Comparison of ENCODE assay signal across 9 mouse cellular contexts in the genomic region with DNA sequence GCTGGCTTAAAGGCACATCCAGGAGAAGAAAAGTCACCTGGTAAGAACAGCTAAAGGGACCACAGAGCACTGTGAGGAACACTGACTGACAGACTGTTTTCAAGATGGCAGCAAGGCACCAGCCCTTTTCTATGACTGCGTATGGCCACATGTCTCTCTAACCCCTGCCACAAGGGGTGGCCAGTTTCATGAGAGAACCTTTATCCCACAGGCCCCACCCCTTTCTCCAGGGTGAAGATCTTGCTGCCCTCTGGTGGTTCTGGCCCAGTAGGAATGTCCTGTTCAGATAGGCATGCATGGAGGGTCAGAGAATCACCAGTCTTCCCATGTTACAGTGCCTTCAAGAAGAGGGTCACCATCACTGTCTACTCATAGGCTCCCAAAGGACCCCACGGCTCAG. TPM values are rescaled to one million over a fixed set of nuclear protein-coding genes. Genes with fewer than 3 reads are reported as not detected.
DNase-seq lines count a peak whose midpoint lies in the region; ATAC-seq and TF ChIP-seq lines count a peak whose summit lies in the region.
"Had no signal": no experiment of that assay in that cellular context is flagged by ENCODE, and none has a peak within 500 bp of the region (broad histone marks: within the 10 kb centered on the region; RNA-seq: fewer than 3 reads in every experiment).

No protein-coding gene starts in this region.

- H3K9me3 ChIP-seq in forebrain, postnatal 0 days (ENCODE audit: low read length) = no peaks in the 10 kb centered on the region
- H3K9me3 ChIP-seq in forebrain, embryonic 11.5 days (ENCODE audit: control insufficient read depth, low read length) = peaks cover 1% of the 10 kb centered on the region; the same call in 1 of the 2 replicates
- no peaks in the 10 kb centered on the region for H3K9me3 ChIP-seq in liver, embryonic 14.5 days (ENCODE audit: control insufficient read depth, low read length)

- TF ChIP-seq EP300 in liver, embryonic 14.5 days (IDR thresholded peaks at IDR 0.05; ENCODE audit: low read depth) = no peak

- ATAC-seq in forebrain, postnatal 0 days = no peak
- no peak for ATAC-seq in forebrain, embryonic 11.5 days (replicated peaks; ENCODE audit: low FRiP score)
- ATAC-seq in liver, embryonic 14.5 days (ENCODE audit: insufficient read depth) = no peak
- no peak; the same call in 1 of the 2 replicates for ATAC-seq in monocyte, adult 5-6 weeks (replicated peaks; ENCODE audit: insufficient number of reproducible peaks, low FRiP score, low TSS enrichment, poor library complexity, severe bottlenecking)

- H3K4me2 ChIP-seq in forebrain, postnatal 0 days (ENCODE audit: low read depth) = no peak overlapping the region
- H3K4me2 ChIP-seq in forebrain, embryonic 11.5 days (ENCODE audit: low read depth, low read length, severe bottlenecking) = no peak overlapping the region
- no peak overlapping the region for H3K4me2 ChIP-seq in liver, embryonic 14.5 days (ENCODE audit: low read depth)
- H3K4me2 ChIP-seq: limb, embryonic 12.5 days had no signal

- 0 out of 2 replicates have a peak, but pooled peaks have one; percentile 16 for TF ChIP-seq CTCF in forebrain, postnatal 0 days (IDR thresholded peaks at IDR 0.05; ENCODE audit: low read depth)
- peak; percentile 62 for TF ChIP-seq CTCF in liver, embryonic 14.5 days (IDR thresholded peaks at IDR 0.05; ENCODE audit: low read depth)

- 67% methylated on average over 2 of the region's 2 CpGs for WGBS in forebrain, postnatal 0 days
- WGBS in forebrain, embryonic 11.5 days = 88% methylated on average over 2 of the region's 2 CpGs
- 50% methylated on average over 2 of the region's 2 CpGs for WGBS in liver, embryonic 14.5 days (ENCODE audit: insufficient replicate concordance)

- DNase-seq in forebrain, postnatal 0 days = no peak
- DNase-seq in forebrain, embryonic 11.5 days (ENCODE audit: low spot score) = no peak
- DNase-seq in CD4-positive helper T cell, adult 2 months (ENCODE audit: low read depth, low spot score) = peak; percentile 14
- peak; percentile 35 to 63 for DNase-seq in adrenal gland, postnatal 36 days
- DNase-seq in liver, embryonic 14.5 days (ENCODE audit: low read depth in 3 of 3, low spot score in 3 of 3) = peak in 1 of 3 experiments; percentile 15
- DNase-seq in embryo, embryonic 10 days (ENCODE audit: low spot score) = no peak
- DNase-seq in left cerebral cortex, adult 8-10 months (ENCODE audit: low spot score in 2 of 2) = no peak

- H3K27me3 ChIP-seq in forebrain, postnatal 0 days (ENCODE audit: insufficient read depth, low read length) = no peaks in the 10 kb centered on the region
- no peaks in the 10 kb centered on the region for H3K27me3 ChIP-seq in forebrain, embryonic 11.5 days (ENCODE audit: control insufficient read depth, insufficient read depth, low read length)
- H3K27me3 ChIP-seq in liver, embryonic 14.5 days (ENCODE audit: control insufficient read depth, insufficient read depth, low read length) = no peaks in the 10 kb centered on the region
- H3K27me3 ChIP-seq: limb, embryonic 12.5 days had no signal

- no peaks in the 10 kb centered on the region for H3K4me1 ChIP-seq in forebrain, postnatal 0 days (ENCODE audit: insufficient read depth)
- H3K4me1 ChIP-seq in forebrain, embryonic 11.5 days (replicated peaks; ENCODE audit: control insufficient read depth, insufficient read depth, low read length) = no peaks in the 10 kb centered on the region
- no peaks in the 10 kb centered on the region for H3K4me1 ChIP-seq in liver, embryonic 14.5 days (replicated peaks; ENCODE audit: control insufficient read depth in 2 of 2, insufficient read depth in 2 of 2, low read length in 1 of 2)
- H3K4me1 ChIP-seq: limb, embryonic 12.5 days had no signal

- no peak overlapping the region for H3K4me3 ChIP-seq in forebrain, postnatal 0 days (ENCODE audit: low read depth, low read length)
- H3K4me3 ChIP-seq in forebrain, embryonic 11.5 days (ENCODE audit: low read depth, low read length) = no peak overlapping the region
- H3K4me3 ChIP-seq in liver, embryonic 14.5 days (ENCODE audit: insufficient read depth in 1 of 2, low read depth in 2 of 2, low read length in 2 of 2) = no peak overlapping the region
- H3K4me3 ChIP-seq: limb, embryonic 12.5 days had no signal

- no peaks in the 10 kb centered on the region for H3K36me3 ChIP-seq in forebrain, postnatal 0 days (ENCODE audit: insufficient read depth)
- no peaks in the 10 kb centered on the region for H3K36me3 ChIP-seq in forebrain, embryonic 11.5 days (ENCODE audit: control insufficient read depth, insufficient read depth, low read length)
- H3K36me3 ChIP-seq in liver, embryonic 14.5 days (replicated peaks; ENCODE audit: control insufficient read depth, insufficient read depth, low read depth) = no peaks in the 10 kb centered on the region
- H3K36me3 ChIP-seq: limb, embryonic 12.5 days had no signal

- H3K9ac ChIP-seq in forebrain, postnatal 0 days = no peak overlapping the region
- no peak overlapping the region for H3K9ac ChIP-seq in forebrain, embryonic 11.5 days (ENCODE audit: low read length)
- H3K9ac ChIP-seq in liver, embryonic 14.5 days (replicated peaks) = no peak overlapping the region
- H3K9ac ChIP-seq: limb, embryonic 12.5 days had no signal

- H3K27ac ChIP-seq in forebrain, postnatal 0 days (ENCODE audit: low read depth, low read length) = no peak overlapping the region
- no peak overlapping the region for H3K27ac ChIP-seq in forebrain, embryonic 11.5 days (ENCODE audit: low read depth, low read length)
- no peak overlapping the region for H3K27ac ChIP-seq in liver, embryonic 14.5 days
- H3K27ac ChIP-seq: limb, embryonic 12.5 days had no signal

RNA-seq across cellular contexts. Expression of gene Trpv1, which starts 10.1 kb away (rescaled TPM):
- 0.38 TPM in 2 replicates for total RNA-seq in forebrain, postnatal 0 days (2014; rRNA removed)
- polyA plus RNA-seq in forebrain, postnatal 0 days (2015; fragmentation: Nextera tagmentation; extraction: Ambion mirVana) = 0.22 and 0.38 TPM in 2 replicates
- not detected in 2 replicates for polyA plus RNA-seq in forebrain, embryonic 11.5 days (2014; fragmentation: Nextera tagmentation; extraction: Ambion mirVana)
- under 1 TPM; 0.13 to 0.36 TPM for total RNA-seq in adrenal gland, postnatal 36 days (2021)
- 0.03 TPM in 1 of 2 replicates, not detected in the other for polyA plus RNA-seq in liver, embryonic 14.5 days (2012; rRNA removed)
- polyA plus RNA-seq in liver, embryonic 14.5 days (2014; fragmentation: Nextera tagmentation; extraction: Ambion mirVana) = not detected in 2 replicates
- not detected in 3 replicates for total RNA-seq in monocyte, adult 5-6 weeks (2017)
- total RNA-seq in left cerebral cortex, adult 8-10 months (2022) = under 1 TPM in 1 of 4 experiments, not detected in 3; 0.16 TPM

RNA-seq across cellular contexts. Expression of gene Shpk, which starts 24.7 kb away (rescaled TPM):
- total RNA-seq in forebrain, postnatal 0 days (2014; rRNA removed) = 0.85 and 1.8 TPM in 2 replicates
- polyA plus RNA-seq in forebrain, postnatal 0 days (2015; fragmentation: Nextera tagmentation; extraction: Ambion mirVana) = 1.5 and 2.2 TPM in 2 replicates
- 0.72 and 1.0 TPM in 2 replicates for polyA plus RNA-seq in forebrain, embryonic 11.5 days (2014; fragmentation: Nextera tagmentation; extraction: Ambion mirVana)
- 10 to 100 TPM in 1 of 2 experiments, 1 to 10 TPM in 1; 8.8 to 13.2 TPM for total RNA-seq in adrenal gland, postnatal 36 days (2021)
- 1.6 and 2.0 TPM in 2 replicates for polyA plus RNA-seq in liver, embryonic 14.5 days (2012; rRNA removed)
- polyA plus RNA-seq in liver, embryonic 14.5 days (2014; fragmentation: Nextera tagmentation; extraction: Ambion mirVana) = 1.5 and 2.4 TPM in 2 replicates
- 0.64 to 3.0 TPM (median 1.2 TPM) in 3 replicates for total RNA-seq in monocyte, adult 5-6 weeks (2017)
- total RNA-seq in left cerebral cortex, adult 8-10 months (2022) = 1 to 10 TPM; 3.2 to 4.1 (median 3.7) TPM

RNA-seq across cellular contexts. Expression of gene Ctns, which starts 25.1 kb away (rescaled TPM):
- total RNA-seq in forebrain, postnatal 0 days (2014; rRNA removed) = 15.3 and 17.0 TPM in 2 replicates
- 9.6 and 12.7 TPM in 2 replicates for polyA plus RNA-seq in forebrain, postnatal 0 days (2015; fragmentation: Nextera tagmentation; extraction: Ambion mirVana)
- polyA plus RNA-seq in forebrain, embryonic 11.5 days (2014; fragmentation: Nextera tagmentation; extraction: Ambion mirVana) = 19.7 and 19.8 TPM in 2 replicates
- 10 to 100 TPM; 14.3 to 16.8 TPM for total RNA-seq in adrenal gland, postnatal 36 days (2021)
- 4.5 and 5.3 TPM in 2 replicates for polyA plus RNA-seq in liver, embryonic 14.5 days (2012; rRNA removed)
- polyA plus RNA-seq in liver, embryonic 14.5 days (2014; fragmentation: Nextera tagmentation; extraction: Ambion mirVana) = 4.8 and 6.8 TPM in 2 replicates
- 15.6 to 19.4 TPM (median 18.2 TPM) in 3 replicates for total RNA-seq in monocyte, adult 5-6 weeks (2017)
- 10 to 100 TPM; 17.2 to 24.7 (median 19.9) TPM for total RNA-seq in left cerebral cortex, adult 8-10 months (2022)

RNA-seq across cellular contexts. Expression of gene Trpv3, which starts 43.2 kb away (rescaled TPM):
- 0.29 and 0.31 TPM in 2 replicates for total RNA-seq in forebrain, postnatal 0 days (2014; rRNA removed)
- 0.05 and 0.13 TPM in 2 replicates for polyA plus RNA-seq in forebrain, postnatal 0 days (2015; fragmentation: Nextera tagmentation; extraction: Ambion mirVana)
- not detected in 2 replicates for polyA plus RNA-seq in forebrain, embryonic 11.5 days (2014; fragmentation: Nextera tagmentation; extraction: Ambion mirVana)
- under 1 TPM; 0.07 to 0.20 TPM for total RNA-seq in adrenal gland, postnatal 36 days (2021)
- polyA plus RNA-seq in liver, embryonic 14.5 days (2012; rRNA removed) = 0.01 TPM in 2 replicates
- 0.03 TPM in 1 of 2 replicates, not detected in the other for polyA plus RNA-seq in liver, embryonic 14.5 days (2014; fragmentation: Nextera tagmentation; extraction: Ambion mirVana)
- not detected in 3 replicates for total RNA-seq in monocyte, adult 5-6 weeks (2017)
- under 1 TPM; 0.43 to 0.59 (median 0.47) TPM for total RNA-seq in left cerebral cortex, adult 8-10 months (2022)

RNA-seq across cellular contexts. Expression of gene Tax1bp3, which starts 47.1 kb away (rescaled TPM):
- 52.2 and 59.5 TPM in 2 replicates for total RNA-seq in forebrain, postnatal 0 days (2014; rRNA removed)
- polyA plus RNA-seq in forebrain, postnatal 0 days (2015; fragmentation: Nextera tagmentation; extraction: Ambion mirVana) = 122 and 137 TPM in 2 replicates
- 157 and 171 TPM in 2 replicates for polyA plus RNA-seq in forebrain, embryonic 11.5 days (2014; fragmentation: Nextera tagmentation; extraction: Ambion mirVana)
- total RNA-seq in adrenal gland, postnatal 36 days (2021) = 10 to 100 TPM; 74.5 to 79.4 TPM
- 10.8 and 11.6 TPM in 2 replicates for polyA plus RNA-seq in liver, embryonic 14.5 days (2012; rRNA removed)
- 25.8 and 26.7 TPM in 2 replicates for polyA plus RNA-seq in liver, embryonic 14.5 days (2014; fragmentation: Nextera tagmentation; extraction: Ambion mirVana)
- 14.2 to 15.7 TPM (median 14.6 TPM) in 3 replicates for total RNA-seq in monocyte, adult 5-6 weeks (2017)
- total RNA-seq in left cerebral cortex, adult 8-10 months (2022) = 10 to 100 TPM in 3 of 4 experiments, 1 to 10 TPM in 1; 9.9 to 12.1 (median 11.0) TPM

Comparison
In these comparisons a context has a peak if more than half of its experiments do, and no peak if none do; other contexts are left out.
1. DNase-seq: peak in CD4-positive helper T cell, adult 2 months (single experiment) and adrenal gland, postnatal 36 days (2 of 2); none in forebrain, postnatal 0 days (single experiment), forebrain, embryonic 11.5 days (single experiment), embryo, embryonic 10 days (single experiment) and left cerebral cortex, adult 8-10 months (0 of 2).